Comparison of ENCODE assay signal across 11 mouse cellular contexts in the genomic region with DNA sequence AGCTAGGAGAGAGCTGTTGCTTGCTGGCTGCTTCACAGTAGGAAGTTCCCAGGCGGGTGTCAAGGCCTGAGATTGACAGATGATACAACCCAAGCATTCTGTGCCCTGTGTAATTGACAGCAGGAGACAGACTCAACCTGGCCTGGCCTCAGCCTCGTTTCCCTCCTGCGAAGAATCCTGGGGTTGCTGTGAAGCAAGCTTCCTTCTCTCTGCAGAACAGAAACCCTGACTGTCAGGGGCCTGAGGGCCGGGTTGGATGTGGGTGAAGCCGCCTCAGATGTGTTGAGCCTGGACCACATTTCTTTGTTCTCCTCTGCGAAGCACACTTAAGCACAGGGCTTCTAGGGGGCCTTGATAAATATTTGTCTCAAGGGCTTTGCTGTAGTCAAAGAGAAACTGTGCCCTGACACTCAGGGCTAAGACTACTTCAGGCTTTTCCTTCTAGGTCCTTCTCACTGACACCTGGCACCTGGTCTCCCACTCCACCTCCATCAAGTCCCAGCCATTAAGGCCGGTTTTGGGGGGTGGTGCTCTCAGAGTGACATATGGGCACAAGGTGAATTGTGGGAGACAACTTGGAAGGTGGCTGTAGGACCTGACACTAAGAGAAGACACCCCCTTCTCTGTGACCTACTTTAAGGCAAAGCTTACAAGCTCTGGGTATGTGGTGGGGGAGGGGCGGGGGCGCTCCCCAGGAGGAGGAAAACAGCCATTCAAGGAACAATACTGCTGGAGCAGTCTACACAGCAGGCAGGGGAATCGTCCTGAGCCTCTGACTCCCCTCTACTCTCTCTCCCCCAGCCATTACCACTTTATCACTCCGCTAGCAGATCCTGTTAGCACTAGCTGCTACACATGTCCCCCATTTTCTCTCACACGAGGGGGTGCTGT.
DNase-seq lines count a peak whose midpoint lies in the region; ATAC-seq and TF ChIP-seq lines count a peak whose summit lies in the region.
"Had no signal": no experiment of that assay in that cellular context is flagged by ENCODE, and none has a peak within 500 bp of the region (broad histone marks: within the 10 kb centered on the region; RNA-seq: fewer than 3 reads in every experiment).

No protein-coding gene starts in this region.

- peak overlapping the region; percentile 76 for H3K27ac ChIP-seq in lung, embryonic 15.5 days
- H3K27ac ChIP-seq in liver, embryonic 13.5 days, result peak overlapping the region; percentile 80
- H3K27ac ChIP-seq: embryonic facial prominence, embryonic 15.5 days; neural tube, embryonic 15.5 days had no signal

- peak; percentile 15 for DNase-seq in CD4-positive, CD25-positive, alpha-beta regulatory T cell, adult 2 months (ENCODE audit: low read depth, low spot score)
- DNase-seq in lung, adult 2 months, result no peak
- DNase-seq in liver, embryonic 13.5 days, result no peak
- peak; percentile 70 to 80 for DNase-seq in thymus, postnatal 10 days (ENCODE audit: low spot score in 2 of 2)
- DNase-seq in adrenal gland, postnatal 4 days (ENCODE audit: low spot score in 2 of 2), result no peak
- no peak for DNase-seq in kidney, adult 18-20 months

- H3K4me3 ChIP-seq in lung, embryonic 15.5 days, result no peak overlapping the region
- no peak overlapping the region for H3K4me3 ChIP-seq in lung, adult 2 months (replicated peaks; ENCODE audit: extremely low read depth, low read depth, low read length)
- H3K4me3 ChIP-seq in liver, embryonic 13.5 days (replicated peaks), result no peak overlapping the region
- H3K4me3 ChIP-seq: embryonic facial prominence, embryonic 15.5 days; neural tube, embryonic 15.5 days had no signal

- TF ChIP-seq POLR2A in lung, adult 2 months (IDR thresholded peaks at IDR 0.05; ENCODE audit: borderline replicate concordance, extremely low read depth, low read depth, low read length), result no peak

- H3K36me3 ChIP-seq in lung, embryonic 15.5 days, result no peaks in the 10 kb centered on the region
- H3K36me3 ChIP-seq in liver, embryonic 13.5 days, result no peaks in the 10 kb centered on the region
- H3K36me3 ChIP-seq: embryonic facial prominence, embryonic 15.5 days; neural tube, embryonic 15.5 days had no signal

- H3K9ac ChIP-seq in lung, embryonic 15.5 days, result no peak overlapping the region
- H3K9ac ChIP-seq in liver, embryonic 13.5 days, result peak overlapping the region; percentile 46
- H3K9ac ChIP-seq: embryonic facial prominence, embryonic 15.5 days; neural tube, embryonic 15.5 days had no signal

- H3K4me1 ChIP-seq in lung, embryonic 15.5 days, result peaks cover 41% of the 10 kb centered on the region
- no peaks in the 10 kb centered on the region for H3K4me1 ChIP-seq in lung, adult 2 months (ENCODE audit: control insufficient read depth, insufficient read depth, low read length)
- H3K4me1 ChIP-seq in liver, embryonic 13.5 days (replicated peaks), result peaks cover 74% of the 10 kb centered on the region

- TF ChIP-seq CTCF in lung, adult 2 months (IDR thresholded peaks at IDR 0.05; ENCODE audit: insufficient read depth, low read length), result no peak

- 30% methylated on average over 11 of the region's 12 CpGs for WGBS in lung, embryonic 15.5 days
- WGBS in lung, adult 2 months, result 59% methylated on average over 12 of the region's 12 CpGs
- 33% methylated on average over 12 of the region's 12 CpGs for WGBS in liver, embryonic 13.5 days (ENCODE audit: insufficient replicate concordance)

- H3K9me3 ChIP-seq in lung, embryonic 15.5 days, result no peaks in the 10 kb centered on the region
- H3K9me3 ChIP-seq in liver, embryonic 13.5 days (replicated peaks), result no peaks in the 10 kb centered on the region
- H3K9me3 ChIP-seq: embryonic facial prominence, embryonic 15.5 days; neural tube, embryonic 15.5 days had no signal

- no peak for ATAC-seq in CD4-positive, CD25-positive, alpha-beta regulatory T cell, adult 4 months
- ATAC-seq in lung, embryonic 15.5 days (ENCODE audit: borderline replicate concordance, extremely low read depth, low FRiP score, low TSS enrichment), result peak; percentile 51
- peak; percentile 45 for ATAC-seq in liver, embryonic 13.5 days (ENCODE audit: low read depth)
- ATAC-seq: inflammation-experienced regulatory T-cells, adult 6 months had no signal

- H3K4me2 ChIP-seq in lung, embryonic 15.5 days, result no peak overlapping the region
- H3K4me2 ChIP-seq in liver, embryonic 13.5 days, result peak overlapping the region; percentile 43
- H3K4me2 ChIP-seq: embryonic facial prominence, embryonic 15.5 days; neural tube, embryonic 15.5 days had no signal

- no peaks in the 10 kb centered on the region for H3K27me3 ChIP-seq in lung, embryonic 15.5 days
- no peaks in the 10 kb centered on the region for H3K27me3 ChIP-seq in liver, embryonic 13.5 days
- H3K27me3 ChIP-seq: embryonic facial prominence, embryonic 15.5 days had no signal

Comparison
In these comparisons a context has a peak if more than half of its experiments do, and no peak if none do; other contexts are left out.
1. DNase-seq: peak in CD4-positive, CD25-positive, alpha-beta regulatory T cell, adult 2 months (single experiment) and thymus, postnatal 10 days (2 of 2); none in lung, adult 2 months (single experiment), liver, embryonic 13.5 days (single experiment), adrenal gland, postnatal 4 days (0 of 2) and kidney, adult 18-20 months (single experiment).